Mouse (Mus musculus) MEL (cell line): Measurements from ENCODE around the gene Gm20388. TPM values are rescaled to one million over a fixed set of nuclear protein-coding genes. Genes with fewer than 3 reads are reported as not detected.

ENCODE experiments used
- DNase-seq: peaks from one replicate; pipeline ENCODE4 v3.0.0; 2011; ENCODE audit warnings: low read depth, low spot score
- H3K27ac ChIP-seq: 2 replicates; pipeline ENCODE4 v1.5.1; 2012; ENCODE audit warnings: low read depth, mild to moderate bottlenecking, control low read depth, low read length, moderate library complexity; ENCODE audit not compliant: control insufficient read depth
- H3K27me3 ChIP-seq, 2 experiments: fragments of 150-350 bp in 1 of 2; sonication (generic) in 1 of 2; 2 replicates each; pipeline ENCODE4 v1.6.1; 2012; ENCODE audit warnings: low read length in 2 of 2, mild to moderate bottlenecking in 2 of 2, improper control_type of control experiment in 1 of 2, moderate library complexity in 1 of 2; ENCODE audit not compliant: insufficient read depth in 2 of 2, control insufficient read depth in 1 of 2
- H3K36me3 ChIP-seq, 2 experiments: 2 replicates each; pipeline ENCODE4 v1.6.1; 2012 to 2014; ENCODE audit warnings: low read length in 2 of 2, improper control_type of control experiment in 1 of 2, inconsistent platforms in 1 of 2, mild to moderate bottlenecking in 1 of 2; ENCODE audit not compliant: insufficient read depth in 2 of 2, control insufficient read depth in 1 of 2
- H3K4me1 ChIP-seq, 2 experiments: fragments of 150-350 bp in 1 of 2; sonication (generic) in 1 of 2; 2 replicates each; pipeline ENCODE4 v1.6.1; 2012; ENCODE audit warnings: low read length in 2 of 2, improper control_type of control experiment in 1 of 2, mild to moderate bottlenecking in 1 of 2; ENCODE audit not compliant: insufficient read depth in 2 of 2, control insufficient read depth in 1 of 2
- H3K4me3 ChIP-seq, 2 experiments: fragments of 150-350 bp in 1 of 2; sonication (generic) in 1 of 2; 2 replicates each; pipeline ENCODE4 v1.5.1; 2012; ENCODE audit warnings: low read depth in 2 of 2, low read length in 2 of 2, mild to moderate bottlenecking in 2 of 2, moderate library complexity in 2 of 2, control low read depth in 1 of 2, improper control_type of control experiment in 1 of 2; ENCODE audit not compliant: control insufficient read depth in 1 of 2, insufficient read depth in 1 of 2
- H3K79me2 ChIP-seq: 2 replicates; pipeline ENCODE4 v1.6.1; 2012; ENCODE audit warnings: mild to moderate bottlenecking, low read length, moderate library complexity; ENCODE audit not compliant: control insufficient read depth, poor library complexity, insufficient read depth
- H3K9ac ChIP-seq: 2 replicates; pipeline ENCODE4 v1.6.1; 2012; ENCODE audit warnings: low read depth, mild to moderate bottlenecking, control low read depth, low read length, moderate library complexity; ENCODE audit not compliant: control insufficient read depth, poor library complexity, severe bottlenecking
- H3K9me3 ChIP-seq: fragments of 150-350 bp; sonication (generic); replicated peaks from 2 replicates; pipeline ENCODE4 v1.6.1; 2012; ENCODE audit warnings: mild to moderate bottlenecking, low read length, improper control_type of control experiment, moderate library complexity; ENCODE audit not compliant: insufficient read depth
- BHLHE40 ChIP-seq: IDR thresholded peaks from 2 replicates; pipeline ENCODE4 v1.6.1; 2012; ENCODE audit warnings: low read depth, mild to moderate bottlenecking, inconsistent platforms, low read length, improper control_type of control experiment, borderline replicate concordance
- CTCF ChIP-seq, 3 experiments: IDR thresholded peaks in 2 of 3; conservative IDR thresholded peaks in 1 of 3; 2 replicates each; pipeline ENCODE4 v1.5.1; 2011 to 2012; ENCODE audit warnings: low read length in 3 of 3, low read depth in 2 of 3, mild to moderate bottlenecking in 2 of 3, improper control_type of control experiment in 1 of 3, inconsistent platforms in 1 of 3, mixed read lengths in 1 of 3, moderate library complexity in 1 of 3; ENCODE audit not compliant: control insufficient read depth in 1 of 3, insufficient read depth in 1 of 3, poor library complexity in 1 of 3, severe bottlenecking in 1 of 3
- E2F4 ChIP-seq: IDR thresholded peaks from 2 replicates; pipeline ENCODE4 v1.6.1; 2011; ENCODE audit warnings: low read depth, low read length, improper control_type of control experiment, borderline replicate concordance
- GABPA ChIP-seq: IDR thresholded peaks from 2 replicates; pipeline ENCODE4 v1.6.1; 2012; ENCODE audit warnings: low read depth, mild to moderate bottlenecking, inconsistent platforms, low read length, improper control_type of control experiment, moderate library complexity
- KAT2A ChIP-seq: conservative IDR thresholded peaks from 2 replicates; pipeline ENCODE4 v1.6.1; 2012; ENCODE audit warnings: low read depth, low read length, improper control_type of control experiment, inconsistent platforms
- MAZ ChIP-seq: IDR thresholded peaks from 2 replicates; pipeline ENCODE4 v1.6.1; 2012; ENCODE audit warnings: low read depth, mild to moderate bottlenecking, inconsistent platforms, low read length, improper control_type of control experiment
- MEF2A ChIP-seq: IDR thresholded peaks from 2 replicates; pipeline ENCODE4 v1.6.1; 2014; ENCODE audit warnings: low read depth, mild to moderate bottlenecking, inconsistent platforms, low read length, improper control_type of control experiment; ENCODE audit not compliant: poor library complexity, insufficient replicate concordance, severe bottlenecking; ENCODE audit errors: extremely low read depth
- MYB ChIP-seq: IDR thresholded peaks from 2 replicates; pipeline ENCODE4 v1.6.1; 2011; ENCODE audit warnings: mild to moderate bottlenecking, low read depth, low read length, improper control_type of control experiment
- NRF1 ChIP-seq: IDR thresholded peaks from 2 replicates; pipeline ENCODE4 v1.6.1; 2014; ENCODE audit warnings: low read depth, mild to moderate bottlenecking, inconsistent platforms, low read length, improper control_type of control experiment, moderate library complexity; ENCODE audit not compliant: poor library complexity, insufficient read depth, severe bottlenecking
- POLR2AphosphoS5 ChIP-seq: IDR thresholded peaks from 2 replicates; pipeline ENCODE4 v1.6.1; 2012; ENCODE audit warnings: low read depth, borderline replicate concordance, mild to moderate bottlenecking, inconsistent platforms, low read length, moderate library complexity, mixed read lengths
- RAD21 ChIP-seq: IDR thresholded peaks from 2 replicates; pipeline ENCODE4 v1.6.1; 2011; ENCODE audit warnings: mild to moderate bottlenecking, low read depth, low read length, improper control_type of control experiment
- RCOR1 ChIP-seq: IDR thresholded peaks from 2 replicates; pipeline ENCODE4 v1.6.1; 2012; ENCODE audit warnings: low read depth, mild to moderate bottlenecking, inconsistent platforms, low read length, improper control_type of control experiment
- SMC3 ChIP-seq: IDR thresholded peaks from 2 replicates; pipeline ENCODE4 v1.6.1; 2011; ENCODE audit warnings: low read depth, low read length, improper control_type of control experiment
- TAL1 ChIP-seq: IDR thresholded peaks from 2 replicates; pipeline ENCODE4 v1.6.1; 2012; ENCODE audit warnings: mild to moderate bottlenecking, inconsistent platforms, low read length, moderate library complexity, mixed read lengths
- TBP ChIP-seq: IDR thresholded peaks from 2 replicates; pipeline ENCODE4 v1.8.0; 2011; ENCODE audit warnings: low read depth, low read length, improper control_type of control experiment
- USF2 ChIP-seq, 2 experiments: IDR thresholded peaks; 2 replicates each; pipeline ENCODE4 v1.6.1; 2011 to 2012; ENCODE audit warnings: improper control_type of control experiment in 2 of 2, low read length in 2 of 2, borderline replicate concordance in 1 of 2, inconsistent platforms in 1 of 2, low read depth in 1 of 2, mild to moderate bottlenecking in 1 of 2; ENCODE audit not compliant: insufficient read depth in 1 of 2
- ZKSCAN1 ChIP-seq: IDR thresholded peaks from 2 replicates; pipeline ENCODE4 v1.6.1; 2012; ENCODE audit warnings: low read depth, mild to moderate bottlenecking, inconsistent platforms, low read length, improper control_type of control experiment, moderate library complexity
- ZMIZ1 ChIP-seq: IDR thresholded peaks from 2 replicates; pipeline ENCODE4 v1.6.1; 2012; ENCODE audit warnings: low read depth, mild to moderate bottlenecking, inconsistent platforms, low read length, improper control_type of control experiment, moderate library complexity
- ZNF384 ChIP-seq: IDR thresholded peaks from 2 replicates; pipeline ENCODE4 v1.6.1; 2012; ENCODE audit warnings: low read depth, mild to moderate bottlenecking, inconsistent platforms, low read length, improper control_type of control experiment
- polyA plus RNA-seq, 2 experiments: library from polyadenylated mRNA; stranded (reverse) in 1 of 2; unstranded in 1 of 2; fragments of >175 nt in 1 of 2; fragments of >200 nt in 1 of 2; gene quantifications; 2 replicates each; pipeline versions ENCODE4 v1.2.1 to v1.2.4; 2012; ENCODE audit warnings: low replicate concordance in 2 of 2, low read depth in 1 of 2; ENCODE audit not compliant: insufficient read length in 2 of 2, insufficient read depth in 1 of 2, missing spikeins in 1 of 2
- total RNA-seq: library from RNA; depleted of rRNA; stranded (reverse); fragments of 300-350 nt; gene quantifications from 2 replicates; pipeline ENCODE4 v1.2.3, GENCODE M21; 2012

The Gm20388 gene
- total and polyA plus RNA-seq, 3 experiments: 11.1 to 17.8 TPM; not detected in 1

DNA sequence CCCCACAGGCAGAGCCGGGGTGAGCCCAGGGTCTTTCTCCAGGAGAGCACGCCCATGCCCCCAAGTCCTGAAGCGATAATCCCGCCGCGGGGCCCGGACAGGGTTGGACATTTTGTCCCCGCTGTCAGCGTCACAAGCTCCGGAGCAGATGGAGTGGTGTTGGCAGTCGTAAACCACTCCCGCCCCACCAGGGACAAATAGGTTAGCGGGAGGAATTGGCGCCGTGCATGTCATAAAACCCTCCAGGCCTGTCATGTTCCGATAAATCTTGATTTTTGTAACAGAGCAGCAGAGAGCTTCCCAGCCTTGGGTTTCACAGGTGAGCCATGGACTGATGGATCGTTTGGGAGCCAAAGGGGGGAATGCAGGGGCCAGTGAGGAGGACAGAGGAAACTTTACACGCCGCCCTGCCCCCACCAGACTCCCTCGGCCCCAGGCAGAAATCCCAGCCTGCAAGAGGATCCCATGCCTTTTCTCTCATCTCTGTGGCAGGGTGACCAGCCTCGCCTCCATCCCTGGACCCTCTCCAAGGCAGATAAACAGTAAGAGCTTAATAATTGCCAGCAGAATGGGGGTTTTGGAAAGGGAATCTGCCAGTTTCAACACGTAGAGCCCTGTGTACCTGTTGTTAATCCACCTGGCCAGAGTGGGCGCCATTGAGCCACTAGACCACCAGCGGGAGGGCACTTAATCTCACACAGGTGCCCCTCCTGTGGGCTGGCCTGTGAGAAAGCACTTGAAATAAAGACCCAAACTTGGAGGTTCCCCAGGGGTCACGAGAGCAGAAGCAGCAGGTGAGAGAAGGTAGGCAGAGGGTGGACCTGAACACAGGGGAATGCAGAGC lies 1400.6 kb downstream of the Gm20388 start:
- TF ChIP-seq MAZ: no peak
- TF ChIP-seq ZKSCAN1: no peak
- TF ChIP-seq POLR2AphosphoS5: no peak
- no peak for TF ChIP-seq RCOR1
- TF ChIP-seq USF2 (IDR thresholded peaks at IDR 0.05; ENCODE audit: borderline replicate concordance in 1 of 2, insufficient read depth in 1 of 2, low read depth in 1 of 2, low read length in 2 of 2): no peak
- no peak for TF ChIP-seq SMC3
- TF ChIP-seq BHLHE40: no peak
- no peak for TF ChIP-seq TBP
- no peak for TF ChIP-seq TAL1
- TF ChIP-seq RAD21: no peak
- no peaks in the 10 kb centered on the region for H3K36me3 ChIP-seq
- no peaks in the 10 kb centered on the region for H3K27me3 ChIP-seq
- no peaks in the 10 kb centered on the region for H3K4me1 ChIP-seq
- H3K9me3 ChIP-seq: no peaks in the 10 kb centered on the region
- H3K4me3 ChIP-seq: no peak overlapping the region
- H3K9ac ChIP-seq: no peak overlapping the region
- DNase-seq: no peak
- no peak overlapping the region for H3K27ac ChIP-seq
- no peaks in the 10 kb centered on the region for H3K79me2 ChIP-seq

DNA sequence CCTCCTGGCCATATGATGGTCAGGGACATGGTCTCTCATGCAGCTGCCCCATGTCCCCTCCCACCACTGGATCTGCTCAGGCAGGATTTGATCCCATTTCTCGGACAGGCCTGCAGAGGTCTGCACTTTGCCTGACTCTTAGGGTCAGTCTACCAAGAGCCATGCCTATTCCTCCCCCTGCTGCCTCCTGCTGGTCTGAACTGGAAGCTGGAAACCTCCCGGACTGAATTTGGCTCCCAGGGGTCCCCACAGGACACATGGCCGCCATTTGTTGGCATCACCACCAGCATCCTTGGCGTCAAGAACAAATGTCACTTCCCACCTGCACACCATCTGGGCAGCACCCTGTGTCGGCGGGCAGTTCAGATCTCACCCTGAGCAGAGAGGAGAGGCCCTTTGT lies 1402.8 kb downstream of the Gm20388 start:
- TF ChIP-seq NRF1 (no peak), TBP (no peak), MYB (no peak), E2F4 (no peak), MEF2A (no peak), ZMIZ1 (no peak), USF2 (IDR thresholded peaks at IDR 0.05; ENCODE audit: borderline replicate concordance in 1 of 2, insufficient read depth in 1 of 2, low read depth in 1 of 2, low read length in 2 of 2) (no peak), ZKSCAN1 (no peak), GABPA (no peak), CTCF (IDR thresholded peaks at IDR 0.05 in 2 of 3, conservative IDR thresholded peaks at IDR 0.05 in 1 of 3; ENCODE audit: control insufficient read depth in 1 of 3, insufficient read depth in 1 of 3, low read depth in 2 of 3, low read length in 3 of 3, poor library complexity in 1 of 3, severe bottlenecking in 1 of 3) (no peak), ZNF384 (no peak), KAT2A (no peak)
- DNase-seq: no peak
- no peaks in the 10 kb centered on the region for H3K4me1 ChIP-seq
- no peak overlapping the region for H3K4me3 ChIP-seq
- H3K9ac ChIP-seq: no peak overlapping the region
- no peaks in the 10 kb centered on the region for H3K36me3 ChIP-seq
- no peaks in the 10 kb centered on the region for H3K27me3 ChIP-seq
- no peaks in the 10 kb centered on the region for H3K9me3 ChIP-seq
- H3K79me2 ChIP-seq: no peaks in the 10 kb centered on the region
- H3K27ac ChIP-seq: no peak overlapping the region
